Mouse (Mus musculus) spleen, adult 2 months (tissue): ENCODE results near the gene Lsm5.

Source experiments
- CTCF ChIP-seq: fragments of 200-500 bp; IDR thresholded peaks from 2 replicates; pipeline ENCODE4 v1.5.1; 2011; ENCODE audit warnings: mild to moderate bottlenecking, inconsistent platforms; ENCODE audit not compliant: insufficient read depth, insufficient read length, insufficient replicate concordance; ENCODE audit errors: extremely low read depth
- POLR2A ChIP-seq: fragments of 200-500 bp; IDR thresholded peaks from 2 replicates; pipeline ENCODE4 v1.6.1; 2011; ENCODE audit warnings: low read depth, low read length, inconsistent platforms

GRCm38 (mm10) chr6:56714186-56714573 is 9.7 kb upstream of the Lsm5 start:
- TF ChIP-seq CTCF (no peak), POLR2A (no peak)
